Mouse (Mus musculus) heart, embryonic 13.5 days (tissue): ENCODE data around the gene Disc1. TPM values are rescaled to one million over a fixed set of nuclear protein-coding genes. Genes with fewer than 3 reads are reported as not detected.

Experiments used
- ATAC-seq: fragments of 200-750 bp; cut with Nextera tagmentation; 2 replicates; pipeline ENCODE4 v1.8.0; 2017; ENCODE audit warnings: moderate TSS enrichment; ENCODE audit not compliant: insufficient number of reproducible peaks, low FRiP score, low TSS enrichment; ENCODE audit errors: extremely low read depth
- H3K27ac ChIP-seq: fragments of 300-500 bp; sonication (generic); replicated peaks from 2 replicates; pipeline ENCODE4 v1.5.1; 2015; ENCODE audit warnings: moderate library complexity, mild to moderate bottlenecking, inconsistent platforms
- H3K27me3 ChIP-seq: fragments of 300-500 bp; sonication (generic); replicated peaks from 2 replicates; pipeline ENCODE4 v1.6.1; 2015; ENCODE audit warnings: mild to moderate bottlenecking, inconsistent platforms
- H3K36me3 ChIP-seq: fragments of 300-500 bp; sonication (generic); 2 replicates; pipeline ENCODE4 v1.6.1; 2015; ENCODE audit warnings: mild to moderate bottlenecking, inconsistent platforms
- H3K4me1 ChIP-seq: fragments of 300-500 bp; sonication (generic); 2 replicates; pipeline ENCODE4 v1.6.1; 2015; ENCODE audit warnings: inconsistent platforms
- H3K4me2 ChIP-seq: fragments of 300-500 bp; sonication (generic); 2 replicates; pipeline ENCODE4 v1.6.1; 2015; ENCODE audit warnings: inconsistent platforms, mild to moderate bottlenecking, moderate library complexity
- H3K4me3 ChIP-seq: fragments of 300-500 bp; sonication (generic); 2 replicates; pipeline ENCODE4 v1.5.1; 2015; ENCODE audit warnings: moderate library complexity, mild to moderate bottlenecking, inconsistent platforms
- H3K9ac ChIP-seq: fragments of 300-500 bp; sonication (generic); 2 replicates; pipeline ENCODE4 v1.6.1; 2015; ENCODE audit warnings: inconsistent platforms, mild to moderate bottlenecking, moderate library complexity
- H3K9me3 ChIP-seq: fragments of 300-500 bp; sonication (generic); 2 replicates; pipeline ENCODE4 v1.6.1; 2016; ENCODE audit warnings: inconsistent platforms
- WGBS: fragments of 180-500 bp; shearing (Covaris S2); methylation state at CpG from one replicate; pipeline ENCODE4 v1.1.7; 2015; ENCODE audit warnings: mixed read lengths; 5-methylcytosine and 5-hydroxymethylcytosine counted together
- polyA plus RNA-seq: library from polyadenylated mRNA; unstranded; fragments of >200 nt; fragmentation: Nextera tagmentation; extraction: Ambion mirVana; gene quantifications from 2 replicates; pipeline ENCODE4 v1.2.1, GENCODE M21; 2015

Gene Disc1
- polyA plus RNA-seq, 1 experiment from 2014 or later: 2.2 TPM

- WGBS: 67% methylated on average over 6 of the region's 6 CpGs
- H3K4me3 ChIP-seq: no peak overlapping the region
- H3K4me2 ChIP-seq: no peak overlapping the region
- H3K27me3 ChIP-seq: no peaks in the 10 kb centered on the region
- no peak overlapping the region for H3K9ac ChIP-seq
- no peaks in the 10 kb centered on the region for H3K36me3 ChIP-seq
- no peaks in the 10 kb centered on the region for H3K9me3 ChIP-seq
- peaks cover 57% of the 10 kb centered on the region for H3K4me1 ChIP-seq
- no peak for ATAC-seq
- H3K27ac ChIP-seq: no peak overlapping the region
These were observed 170.3 kb downstream of the Disc1 start for GRCm38 (mm10) chr8:125224271-125224699.

- Histone ChIP-seq H3K27me3 (no peaks in the 10 kb centered on the region), H3K4me3 (no peak overlapping the region), H3K27ac (no peak overlapping the region), H3K36me3 (no peaks in the 10 kb centered on the region), H3K4me2 (no peak overlapping the region), H3K9me3 (no peaks in the 10 kb centered on the region), H3K4me1 (peaks cover 56% of the 10 kb centered on the region), H3K9ac (no peak overlapping the region)
- WGBS: 82% methylated on average over 9 of the region's 9 CpGs
- no peak for ATAC-seq
These were observed 171.3 kb downstream of the Disc1 start for GRCm38 (mm10) chr8:125225266-125225665.

GRCm38 (mm10) chr8:125226989-125227624 is 173.1 kb downstream of the Disc1 start:
- Histone ChIP-seq H3K9me3 (no peaks in the 10 kb centered on the region), H3K27ac (peak overlapping the region; percentile 48), H3K27me3 (no peaks in the 10 kb centered on the region), H3K4me2 (peak overlapping the region; percentile 37), H3K4me1 (peaks cover 44% of the 10 kb centered on the region), H3K36me3 (no peaks in the 10 kb centered on the region), H3K4me3 (no peak overlapping the region), H3K9ac (peak overlapping the region; percentile 63)
- WGBS: 46% methylated on average over 14 of the region's 14 CpGs
- no peak for ATAC-seq

- no peak for ATAC-seq
- no peak overlapping the region for H3K27ac ChIP-seq
- peaks cover 20% of the 10 kb centered on the region for H3K4me1 ChIP-seq
- no peak overlapping the region for H3K4me2 ChIP-seq
- H3K36me3 ChIP-seq: no peaks in the 10 kb centered on the region
- no peaks in the 10 kb centered on the region for H3K27me3 ChIP-seq
- no peak overlapping the region for H3K4me3 ChIP-seq
- no peak overlapping the region for H3K9ac ChIP-seq
- H3K9me3 ChIP-seq: 0 out of 2 replicates have a peak, but pooled peaks cover 5% of the 10 kb centered on the region
- 84% methylated on average over 5 of the region's 5 CpGs for WGBS
These were observed 176.6 kb downstream of the Disc1 start for GRCm38 (mm10) chr8:125230526-125231131.

- ATAC-seq: no peak
- Histone ChIP-seq H3K27ac (no peak overlapping the region), H3K4me3 (no peak overlapping the region), H3K9me3 (0 out of 2 replicates have a peak, but pooled peaks cover 5% of the 10 kb centered on the region), H3K4me2 (no peak overlapping the region), H3K9ac (no peak overlapping the region), H3K4me1 (peaks cover 21% of the 10 kb centered on the region), H3K27me3 (no peaks in the 10 kb centered on the region), H3K36me3 (no peaks in the 10 kb centered on the region)
- WGBS: 71% methylated on average over 9 of the region's 9 CpGs
These were observed 178.7 kb downstream of the Disc1 start for GRCm38 (mm10) chr8:125232724-125233123.

GRCm38 (mm10) chr8:125235898-125236835 is 182.2 kb downstream of the Disc1 start:
- ATAC-seq: no peak
- peak overlapping the region; percentile 35 for H3K4me3 ChIP-seq
- no peaks in the 10 kb centered on the region for H3K27me3 ChIP-seq
- H3K9ac ChIP-seq: peak overlapping the region; percentile 75
- WGBS: 18% methylated on average over 22 of the region's 22 CpGs
- H3K36me3 ChIP-seq: no peaks in the 10 kb centered on the region
- H3K9me3 ChIP-seq: 0 out of 2 replicates have a peak, but pooled peaks cover 5% of the 10 kb centered on the region
- H3K4me1 ChIP-seq: peaks cover 28% of the 10 kb centered on the region
- H3K4me2 ChIP-seq: peak overlapping the region; percentile 68
- peak overlapping the region; percentile 90 for H3K27ac ChIP-seq

GRCm38 (mm10) chr8:125240763-125241162 is 186.8 kb downstream of the Disc1 start:
- ATAC-seq: no peak
- Histone ChIP-seq H3K4me3 (no peak overlapping the region), H3K9ac (no peak overlapping the region), H3K36me3 (no peaks in the 10 kb centered on the region), H3K4me2 (no peak overlapping the region), H3K9me3 (no peaks in the 10 kb centered on the region), H3K4me1 (peaks cover 49% of the 10 kb centered on the region), H3K27me3 (no peaks in the 10 kb centered on the region), H3K27ac (no peak overlapping the region)
- 51% methylated on average over 4 of the region's 4 CpGs for WGBS

- H3K4me3 ChIP-seq: no peak overlapping the region
- H3K27me3 ChIP-seq: no peaks in the 10 kb centered on the region
- WGBS: 8% methylated on average over 10 of the region's 10 CpGs
- peaks cover 46% of the 10 kb centered on the region for H3K4me1 ChIP-seq
- H3K4me2 ChIP-seq: peak overlapping the region; percentile 37
- peak overlapping the region; percentile 35 for H3K9ac ChIP-seq
- no peak for ATAC-seq
- no peaks in the 10 kb centered on the region for H3K36me3 ChIP-seq
- peak overlapping the region; percentile 64 for H3K27ac ChIP-seq
- no peaks in the 10 kb centered on the region for H3K9me3 ChIP-seq
These were observed 188.4 kb downstream of the Disc1 start for GRCm38 (mm10) chr8:125242382-125242781.

- H3K9me3 ChIP-seq: no peaks in the 10 kb centered on the region
- no peak for ATAC-seq
- no peaks in the 10 kb centered on the region for H3K27me3 ChIP-seq
- peaks cover 43% of the 10 kb centered on the region for H3K4me1 ChIP-seq
- H3K36me3 ChIP-seq: no peaks in the 10 kb centered on the region
- no peak overlapping the region for H3K4me3 ChIP-seq
- peak overlapping the region; percentile 35; the same call in 1 of the 2 replicates for H3K9ac ChIP-seq
- H3K27ac ChIP-seq: peak overlapping the region; percentile 64
- 37% methylated on average over 4 of the region's 4 CpGs for WGBS
- H3K4me2 ChIP-seq: peak overlapping the region; percentile 37
These were observed 188.9 kb downstream of the Disc1 start for GRCm38 (mm10) chr8:125242921-125243320.

- no peak for ATAC-seq
- WGBS: 42% methylated on average over 7 of the region's 7 CpGs
- Histone ChIP-seq H3K4me1 (peaks cover 31% of the 10 kb centered on the region), H3K9ac (no peak overlapping the region), H3K27me3 (no peaks in the 10 kb centered on the region), H3K4me3 (no peak overlapping the region), H3K27ac (no peak overlapping the region), H3K36me3 (no peaks in the 10 kb centered on the region), H3K9me3 (no peaks in the 10 kb centered on the region), H3K4me2 (no peak overlapping the region)
These were observed 192.8 kb downstream of the Disc1 start for GRCm38 (mm10) chr8:125246737-125247292.

GRCm38 (mm10) chr8:125247349-125247748 is 193.4 kb downstream of the Disc1 start:
- ATAC-seq: no peak
- no peaks in the 10 kb centered on the region for H3K36me3 ChIP-seq

More at GRCm38 (mm10) chr8:125247349-125247748, 193.4 kb downstream of the Disc1 start:
- Histone ChIP-seq H3K27ac (no peak overlapping the region), H3K4me2 (no peak overlapping the region), H3K27me3 (no peaks in the 10 kb centered on the region), H3K9me3 (no peaks in the 10 kb centered on the region), H3K4me1 (peaks cover 26% of the 10 kb centered on the region), H3K9ac (no peak overlapping the region), H3K4me3 (no peak overlapping the region)
- 0% methylated on average over 1 of the region's 1 CpGs for WGBS
